Mouse (Mus musculus): ENCODE results near the gene Rnf113a2. TPM values are rescaled to one million over a fixed set of nuclear protein-coding genes. Genes with fewer than 3 reads are reported as not detected.

Rnf113a2 gene
- total RNA-seq, 4 experiments from 2014 or later, result 9.1 to 16.9 (median 13.8) TPM

Other genes with a start within 250 kb of the Rnf113a2 start
- gene Elmsan1, start 198.3 kb upstream of the Rnf113a2 start, total RNA-seq (2022), result 10 to 100 TPM; 21.6 to 28.5 (median 26.0) TPM
- gene Ptgr2, start 132.0 kb upstream of the Rnf113a2 start, total RNA-seq (2022), result 10 to 100 TPM; 28.9 to 48.5 (median 41.2) TPM
- gene Zfp410, start 100.3 kb upstream of the Rnf113a2 start, total RNA-seq (2022), result 10 to 100 TPM; 34.6 to 44.5 (median 37.9) TPM
- 10 to 100 TPM; 25.9 to 30.3 (median 28.5) TPM for gene Coq6, start 55.5 kb upstream of the Rnf113a2 start, total RNA-seq (2022)
- 10 to 100 TPM; 11.0 to 16.5 (median 13.0) TPM for gene Fam161b, start 55.4 kb upstream of the Rnf113a2 start, total RNA-seq (2022)
- gene Entpd5, start 8.2 kb upstream of the Rnf113a2 start, total RNA-seq (2022), result 10 to 100 TPM; 25.2 to 30.4 (median 29.1) TPM
- gene Bbof1, start 8.1 kb upstream of the Rnf113a2 start, total RNA-seq (2022), result 10 to 100 TPM in 2 of 4 experiments, 1 to 10 TPM in 2; 8.3 to 12.7 (median 10.7) TPM
- 10 to 100 TPM; 55.6 to 61.6 (median 58.2) TPM for gene Aldh6a1, start 33.8 kb downstream of the Rnf113a2 start, total RNA-seq (2022)
- 10 to 100 TPM; 21.9 to 31.9 (median 26.3) TPM for gene Lin52, start 34.2 kb downstream of the Rnf113a2 start, total RNA-seq (2022)
- gene Vsx2, start 152.6 kb downstream of the Rnf113a2 start, total RNA-seq (2022), result under 1 TPM; 0.17 to 0.37 (median 0.24) TPM
- 10 to 100 TPM; 14.5 to 17.4 (median 15.6) TPM for gene Abcd4, start 200.2 kb downstream of the Rnf113a2 start, total RNA-seq (2022)
- not detected for gene Vrtn, start 223.8 kb downstream of the Rnf113a2 start, total RNA-seq (2022)

Measured in layer of hippocampus, adult 8-10 months (tissue).